Mouse (Mus musculus) urinary bladder, postnatal 14 days (tissue): ENCODE data around the gene Cse1l.

ENCODE experiments used
- DNase-seq: peaks from one replicate; pipeline ENCODE4 v3.0.0; 2021; ENCODE audit warnings: low spot score

The Cse1l gene

GRCm38 (mm10) chr2:166976356-166976755 is 70.5 kb downstream of the Cse1l start:
- no peak for DNase-seq

GRCm38 (mm10) chr2:166977490-166977889 is 71.7 kb downstream of the Cse1l start:
- no peak for DNase-seq

DNA sequence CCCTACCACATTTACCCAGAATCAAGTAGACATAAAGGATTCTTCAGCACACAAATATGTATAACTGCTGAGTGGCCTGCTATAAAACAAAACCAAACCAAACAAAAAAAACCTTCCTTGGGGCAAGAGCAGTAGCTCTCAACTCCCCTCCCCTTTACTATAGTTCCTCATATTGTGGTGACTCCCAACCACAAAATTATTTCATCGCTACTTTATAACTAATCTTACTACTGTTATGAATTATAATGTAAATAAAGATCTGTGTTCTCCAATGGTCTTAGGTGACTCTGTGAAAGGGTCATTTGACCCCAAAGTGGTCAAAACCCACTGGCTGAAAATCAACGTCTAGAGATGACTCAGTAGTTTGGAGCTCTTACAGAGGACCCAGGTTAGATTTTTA is 74.3 kb downstream of the Cse1l start:
- no peak for DNase-seq

- DNase-seq = no peak
Measured at GRCm38 (mm10) chr2:166983351-166983894, 77.6 kb downstream of the Cse1l start.

DNA sequence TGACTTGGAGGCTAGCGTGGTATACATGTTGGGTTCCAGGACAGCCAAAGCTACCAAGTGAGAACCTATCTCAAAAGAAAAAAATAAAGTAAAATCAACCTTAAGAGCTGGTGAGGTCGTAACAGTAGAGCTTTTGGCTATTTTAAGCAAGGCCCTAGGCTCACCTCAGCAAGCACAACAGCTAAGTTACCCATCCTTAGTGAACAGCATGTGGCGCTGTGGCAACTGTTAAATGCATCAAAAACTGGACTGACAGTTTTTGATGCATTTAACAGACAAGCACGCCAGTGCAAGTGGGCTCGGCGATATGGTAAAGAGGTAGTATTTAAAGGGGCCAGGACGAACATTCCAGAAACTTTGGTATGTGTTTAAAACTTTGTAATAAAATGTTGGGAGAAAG is 85.0 kb downstream of the Cse1l start:
- no peak for DNase-seq

DNA sequence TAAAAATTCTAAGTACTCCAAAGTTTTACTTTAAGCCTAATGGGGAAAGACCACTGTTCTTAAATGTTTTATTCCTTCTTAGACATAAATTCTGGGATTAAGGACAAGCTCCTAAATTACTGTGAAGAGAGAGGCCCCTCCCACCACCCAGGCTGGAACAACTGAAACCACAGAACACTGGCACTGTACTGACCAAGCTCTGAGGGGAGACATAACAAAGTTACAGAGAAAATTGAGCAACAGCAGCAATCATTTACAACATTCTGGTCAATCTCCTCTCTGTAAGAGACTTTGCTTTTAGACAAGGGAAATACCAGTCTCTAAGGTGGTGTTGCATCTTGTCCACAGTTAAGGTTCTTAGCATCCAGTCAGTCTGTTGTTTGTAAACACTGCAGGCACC is 86.1 kb downstream of the Cse1l start:
- DNase-seq = no peak

DNA sequence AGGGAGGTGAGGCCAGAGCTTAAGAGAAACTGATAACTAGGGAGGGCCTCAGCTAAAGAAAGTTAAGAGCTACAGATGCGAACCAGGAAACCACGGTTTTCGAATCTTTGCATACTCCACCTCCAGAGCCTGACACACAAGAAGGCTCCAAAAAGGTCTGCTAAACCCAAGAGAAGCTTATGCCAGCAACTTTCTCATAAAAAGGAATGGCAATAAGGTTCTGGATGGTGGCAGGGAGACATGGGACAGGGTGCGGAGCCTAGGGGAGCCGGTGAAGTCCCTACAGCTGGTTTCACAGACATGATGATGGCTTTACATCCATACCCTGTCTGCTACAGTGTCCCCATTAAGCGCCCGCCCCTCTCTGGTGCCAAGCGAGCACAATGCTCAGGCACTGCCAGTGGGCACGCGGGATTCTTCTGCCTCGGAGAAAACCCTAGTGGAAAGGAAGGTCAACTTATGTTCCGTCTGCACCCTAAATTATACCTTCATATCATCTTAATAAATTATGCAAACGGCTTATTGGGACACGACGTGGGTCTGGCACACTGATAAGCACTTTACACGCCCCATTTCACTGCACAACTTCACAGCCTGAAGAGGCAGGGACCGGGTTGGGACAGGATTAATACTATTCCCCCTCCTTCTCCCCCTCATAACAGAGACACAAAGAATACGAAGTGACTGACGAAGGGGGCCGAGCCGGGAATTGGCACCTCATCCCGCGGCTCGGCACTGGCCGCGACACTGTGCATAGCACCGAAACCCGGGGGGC is 89.4 kb downstream of the Cse1l start:
- no peak for DNase-seq
